Mouse (Mus musculus): ENCODE data around the gene Map3k20. TPM values are rescaled to one million over a fixed set of nuclear protein-coding genes. Genes with fewer than 3 reads are reported as not detected.

Gene Map3k20
- total RNA-seq (2023), result 1.9 to 6.2 TPM (median 3.7 TPM) in 4 replicates

GRCm38 (mm10) chr2:72285256-72285887, at the start of gene Map3k20:
Map3k20 (plus strand) TSS chr2:72285637.

GRCm38 (mm10) chr2:72475797-72476485, 190.5 kb downstream of the Map3k20 start, which contains the start of gene Cdca7:
Cdca7 (plus strand) TSS chr2:72476159.

Other genes starting within 250 kb of the Map3k20 start
- gene Cdca7, start 190.5 kb downstream of the Map3k20 start, total RNA-seq (2023), result 13.5 to 17.7 TPM (median 14.9 TPM) in 4 replicates